Mouse (Mus musculus): Measurements from ENCODE around the gene Slc35a1.
"Not testable (repeated sequence)": the region's sequence is repeated elsewhere in the genome, so short reads cannot be mapped to it uniquely, and the experiment has no call there.

Gene Slc35a1

GRCm38 (mm10) chr4:34686874-34687567, at the start of gene Slc35a1:
Gene Slc35a1, minus strand, starts transcription at chr4:34687438.
- DNase-seq = peak; percentile 96 to 98

GRCm38 (mm10) chr4:34734461-34734860, 47.2 kb upstream of the Slc35a1 start:
- DNase-seq = no peak

DNA sequence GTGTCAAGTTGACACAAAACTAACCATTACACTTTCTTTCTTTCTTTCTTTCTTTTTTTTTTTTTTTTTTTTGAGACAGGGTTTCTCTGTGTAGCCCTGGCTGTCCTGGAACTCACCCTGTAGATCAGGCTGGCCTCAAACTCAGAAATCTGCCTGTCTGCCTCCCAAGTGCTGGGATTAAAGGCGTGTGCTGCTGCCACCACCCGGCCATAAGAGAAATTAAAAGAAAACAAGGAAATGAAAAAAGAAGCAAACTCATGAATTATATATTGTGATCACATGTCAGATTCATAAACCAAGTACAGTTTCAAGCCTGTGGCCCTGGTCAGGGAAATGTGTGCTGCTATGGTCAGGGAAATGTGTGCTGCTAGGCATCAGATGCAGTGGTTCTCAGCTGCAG, 46.2 kb upstream of the Slc35a1 start:
- DNase-seq = not testable (repeated sequence)

DNA sequence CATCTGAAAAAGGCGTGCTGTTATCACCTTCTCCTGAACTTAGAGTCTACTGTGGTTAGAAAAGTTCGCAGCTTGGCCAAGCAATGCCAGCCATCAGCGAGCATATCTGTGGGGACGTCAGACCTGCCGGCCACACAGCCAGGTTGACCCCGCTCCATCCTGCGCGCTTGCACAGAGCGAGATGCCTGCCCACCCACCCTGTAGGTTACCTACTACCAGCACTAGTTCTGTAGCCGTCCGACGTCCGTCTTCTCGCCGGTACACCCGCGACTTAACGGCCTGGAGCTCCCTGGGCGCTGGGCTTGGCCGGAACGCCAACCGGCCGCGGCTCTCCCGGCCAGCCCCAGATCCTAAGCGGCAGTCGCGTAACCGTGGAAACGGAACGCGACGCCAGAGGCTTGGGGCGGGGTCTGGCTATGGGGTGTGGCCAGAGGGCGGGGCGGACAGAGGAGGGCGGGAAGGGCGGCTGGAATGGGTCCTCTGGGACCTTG, 42.7 kb upstream of the Slc35a1 start, which contains the start of gene Cfap206:
Gene Cfap206, minus strand, starts transcription at position 356 of the 491 bp plus-strand sequence.
- DNase-seq = peak; percentile 66 to 81

GRCm38 (mm10) chr4:34725710-34726109, 38.5 kb upstream of the Slc35a1 start:
- DNase-seq = not testable (repeated sequence)

DNA sequence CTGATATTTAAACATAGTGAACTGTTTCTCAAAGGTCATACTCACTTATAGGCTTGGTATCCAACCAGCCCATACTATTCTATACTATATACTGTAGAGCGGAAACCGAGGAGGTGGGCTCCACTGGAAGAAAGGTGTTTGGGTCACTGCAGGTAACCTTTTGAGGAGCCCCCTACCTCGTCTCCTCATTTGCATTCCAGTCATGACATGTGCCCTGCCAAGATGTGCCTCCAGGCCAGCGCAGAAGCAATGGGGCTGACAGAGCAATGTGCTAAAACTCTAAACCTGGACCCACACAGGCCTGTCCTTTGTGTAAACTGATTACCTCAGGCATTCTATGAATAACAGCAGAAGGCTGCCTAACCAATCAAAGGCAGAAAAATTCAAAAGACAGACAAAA, 37.1 kb upstream of the Slc35a1 start:
- DNase-seq = no peak

DNA sequence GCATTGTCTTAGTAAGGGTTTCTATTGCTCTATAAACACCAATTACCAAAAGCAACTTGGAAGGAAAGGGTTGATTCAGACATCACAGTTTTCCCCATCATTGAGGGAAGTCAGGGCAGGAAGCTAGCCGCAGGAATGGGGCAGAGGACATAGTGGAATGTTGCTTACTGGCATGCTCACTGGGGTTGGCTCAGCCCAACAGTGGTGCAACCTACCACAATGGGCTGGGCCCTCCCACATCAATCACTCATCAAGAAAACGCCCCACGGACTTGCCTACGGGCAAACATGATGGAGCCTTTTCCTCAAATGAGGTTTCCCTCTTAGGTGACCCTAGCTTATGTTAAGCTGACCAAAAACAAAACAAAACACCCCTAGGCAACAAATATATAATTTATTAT, 35.9 kb upstream of the Slc35a1 start:
- no peak for DNase-seq

DNA sequence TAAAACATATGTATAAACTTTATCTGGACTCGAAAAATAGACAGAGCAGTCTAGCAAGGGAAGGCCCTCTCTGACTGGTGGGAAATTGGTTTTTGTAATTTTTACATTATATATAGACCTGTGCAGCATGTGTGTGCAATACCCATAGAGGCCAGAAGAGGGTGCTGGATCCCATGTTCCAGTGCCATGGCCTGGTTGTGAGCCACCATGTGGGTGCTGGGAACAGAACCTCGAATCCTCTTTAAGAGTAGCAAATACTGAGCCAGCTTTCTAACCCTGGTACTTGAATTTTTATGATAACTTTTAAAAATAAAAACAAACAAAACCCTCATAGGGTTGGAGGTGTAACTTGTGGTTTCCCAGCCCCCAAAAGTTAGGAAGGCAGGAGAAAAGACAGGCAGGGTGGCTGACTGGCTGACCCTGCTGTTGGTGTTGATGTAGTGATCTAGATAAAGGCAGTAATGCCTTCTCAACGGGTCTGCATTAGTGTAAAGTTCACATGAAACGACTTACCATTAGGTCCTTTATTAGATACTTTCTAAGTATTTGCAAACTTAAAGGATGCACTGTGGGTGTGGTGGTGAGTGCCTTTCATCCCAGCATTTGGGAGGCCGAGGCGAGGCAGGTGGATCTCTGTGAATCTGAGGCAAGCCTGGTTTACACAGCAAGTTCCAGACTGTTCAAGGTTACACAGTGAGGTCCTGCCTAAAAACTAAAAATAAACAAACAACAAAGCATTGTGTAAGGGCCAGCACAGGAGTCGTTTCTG, 33.1 kb upstream of the Slc35a1 start:
- no peak for DNase-seq

DNA sequence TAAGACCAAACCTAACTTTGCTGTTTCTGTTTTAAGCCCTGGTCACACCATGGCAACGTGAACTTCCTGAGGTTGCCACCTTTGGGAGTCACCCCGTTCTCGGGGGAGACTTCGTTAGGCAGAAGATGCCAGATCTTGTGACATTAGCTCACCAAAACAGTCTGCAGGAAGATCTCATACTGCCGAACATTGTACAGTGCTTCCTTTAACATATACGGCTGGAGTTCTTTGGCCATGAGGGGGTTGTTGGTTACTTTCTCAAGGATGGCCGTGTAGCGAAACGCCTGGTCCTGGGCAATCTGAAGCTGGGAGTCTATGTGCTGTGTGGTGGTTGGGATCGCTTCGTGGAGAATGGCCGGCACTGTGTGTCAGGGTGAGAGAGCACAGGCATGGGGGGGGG, 32.2 kb upstream of the Slc35a1 start:
- DNase-seq = no peak

DNA sequence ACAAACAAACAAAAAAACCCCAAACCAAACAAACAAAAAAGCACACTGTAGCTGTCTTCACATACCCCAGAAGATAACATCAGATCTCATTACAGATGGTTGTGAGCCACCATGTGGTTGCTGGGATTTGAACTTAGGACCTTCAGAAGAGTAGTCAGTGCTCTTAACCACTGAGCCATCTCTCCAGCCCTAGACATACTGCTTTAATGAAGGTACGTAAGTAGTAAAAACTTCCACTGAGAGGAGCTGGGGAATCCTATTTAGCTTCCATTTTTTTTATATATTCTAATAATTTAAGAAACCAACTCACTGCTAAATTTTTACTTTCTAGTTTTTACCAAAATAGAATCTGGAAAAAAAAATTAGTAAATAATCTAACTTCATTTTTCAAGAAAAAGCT, 27.8 kb upstream of the Slc35a1 start:
- no peak for DNase-seq

- DNase-seq = no peak
Measured at GRCm38 (mm10) chr4:34708127-34708526, 20.9 kb upstream of the Slc35a1 start.

GRCm38 (mm10) chr4:34707248-34707647, 20.0 kb upstream of the Slc35a1 start:
- no peak for DNase-seq

DNA sequence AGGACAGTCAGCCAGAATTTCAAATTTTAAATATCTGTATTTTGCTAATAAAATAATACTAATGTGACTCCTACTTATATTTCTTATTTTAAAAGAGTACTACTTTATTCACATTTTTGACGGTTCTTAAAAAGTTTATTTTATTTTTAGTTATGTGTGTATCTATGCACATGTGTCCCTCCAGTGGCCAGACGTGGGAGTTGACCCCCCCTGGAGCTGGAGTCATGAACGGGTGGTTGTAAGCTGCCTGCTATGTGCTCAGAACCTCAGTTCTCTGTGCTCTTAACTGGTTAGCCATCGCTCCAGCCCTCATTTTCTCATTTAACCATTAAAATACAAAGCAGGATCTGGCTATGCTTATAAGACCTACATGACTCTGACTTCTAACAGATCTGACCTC, 15.8 kb upstream of the Slc35a1 start:
- DNase-seq = no peak

- DNase-seq = no peak
Measured at GRCm38 (mm10) chr4:34702231-34702630, 15.0 kb upstream of the Slc35a1 start.

GRCm38 (mm10) chr4:34701528-34701927, 14.3 kb upstream of the Slc35a1 start:
- DNase-seq = peak; percentile 30 to 69

- no peak for DNase-seq
Measured at GRCm38 (mm10) chr4:34688021-34688420, 783 bp upstream of the Slc35a1 start.

DNA sequence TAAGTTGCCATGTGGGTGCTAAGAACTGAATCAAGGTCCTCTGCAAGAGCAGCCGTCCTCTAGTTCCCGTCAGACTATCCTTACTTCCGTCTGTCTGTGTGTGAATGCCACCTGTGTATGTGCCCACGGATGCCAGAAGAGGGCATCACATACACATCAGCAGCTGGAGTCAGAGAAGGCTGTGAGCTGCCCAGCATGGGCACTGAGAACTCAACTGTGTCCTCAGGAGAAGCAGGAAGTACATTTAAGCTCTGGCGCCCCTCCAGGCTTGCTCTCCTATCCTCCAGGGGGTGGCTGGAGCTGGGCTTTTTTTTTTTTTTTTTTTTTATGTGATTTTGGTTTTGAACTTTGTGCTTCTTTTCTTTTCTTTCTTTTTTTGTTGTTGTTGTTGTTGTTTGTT, 6.7 kb downstream of the Slc35a1 start:
- peak in 1 of 2 experiments; percentile 22 for DNase-seq

- DNase-seq = peak in 1 of 2 experiments; percentile 42
Measured at GRCm38 (mm10) chr4:34673721-34674120, 13.5 kb downstream of the Slc35a1 start.

DNA sequence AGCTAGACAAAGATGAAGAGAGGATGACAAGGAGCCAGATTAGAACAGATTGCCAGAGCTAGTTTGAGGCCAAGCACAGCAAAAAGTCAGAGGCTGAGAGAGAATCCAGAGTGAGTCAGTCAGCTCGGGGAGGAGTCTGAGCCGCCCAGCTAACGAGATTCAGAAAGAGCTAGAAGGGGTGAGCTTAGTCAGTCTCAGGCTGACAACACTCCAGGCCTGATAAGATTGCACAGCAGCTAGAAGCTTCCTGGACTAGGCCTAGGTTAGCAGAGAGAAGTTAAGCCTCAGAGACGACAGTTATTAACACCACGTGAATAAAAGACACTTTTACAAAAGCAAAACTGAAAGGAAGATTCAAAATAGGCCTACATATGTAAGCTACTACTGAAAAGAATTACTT, 19.3 kb downstream of the Slc35a1 start:
- no peak for DNase-seq

- no peak for DNase-seq
Measured at GRCm38 (mm10) chr4:34661927-34662326, 25.3 kb downstream of the Slc35a1 start.

DNA sequence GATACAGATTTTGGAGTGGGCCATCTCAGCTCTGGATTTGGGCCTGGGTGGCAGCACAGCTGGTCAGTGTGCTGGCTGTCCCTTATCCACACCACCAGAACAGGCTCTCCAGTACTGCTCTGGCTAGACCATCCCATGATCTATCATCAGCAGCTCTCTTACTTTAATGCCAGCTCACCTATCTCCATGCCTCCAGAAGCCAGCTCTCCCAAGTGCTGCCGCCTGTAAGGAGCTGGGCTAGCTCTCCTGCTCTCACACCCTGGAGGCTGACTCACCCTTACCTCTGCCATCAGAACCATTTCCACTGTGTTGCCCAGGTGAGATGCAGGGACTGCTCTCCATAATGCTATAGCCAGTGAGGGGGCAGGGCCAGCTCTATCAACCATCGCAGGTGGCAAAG, 25.7 kb downstream of the Slc35a1 start:
- no peak for DNase-seq

- no peak for DNase-seq
Measured at GRCm38 (mm10) chr4:34659012-34659411, 28.2 kb downstream of the Slc35a1 start.

DNA sequence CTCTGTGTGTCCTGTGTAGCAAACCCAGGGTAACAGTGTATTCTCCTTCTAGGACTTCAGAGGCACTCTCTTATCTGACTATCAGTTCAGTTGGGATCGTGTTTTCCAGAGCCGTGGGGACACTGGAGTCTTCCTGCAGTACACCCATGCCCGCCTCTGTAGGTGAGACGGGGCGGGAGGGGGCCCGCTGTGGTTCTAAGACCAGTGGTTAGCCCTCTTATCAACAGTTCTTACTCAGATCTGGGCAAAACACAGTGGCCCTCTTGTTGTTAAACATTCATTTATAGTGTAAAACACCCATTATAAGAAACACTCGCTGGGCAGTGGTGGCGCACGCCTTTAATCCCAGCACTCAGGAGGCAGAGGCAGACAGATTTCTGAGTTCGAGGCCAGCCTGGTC, 31.1 kb downstream of the Slc35a1 start:
- no peak for DNase-seq

GRCm38 (mm10) chr4:34653179-34653578, 34.1 kb downstream of the Slc35a1 start:
- no peak for DNase-seq
